ENCODE assay signal across 9 mouse cellular contexts in the genomic region with DNA sequence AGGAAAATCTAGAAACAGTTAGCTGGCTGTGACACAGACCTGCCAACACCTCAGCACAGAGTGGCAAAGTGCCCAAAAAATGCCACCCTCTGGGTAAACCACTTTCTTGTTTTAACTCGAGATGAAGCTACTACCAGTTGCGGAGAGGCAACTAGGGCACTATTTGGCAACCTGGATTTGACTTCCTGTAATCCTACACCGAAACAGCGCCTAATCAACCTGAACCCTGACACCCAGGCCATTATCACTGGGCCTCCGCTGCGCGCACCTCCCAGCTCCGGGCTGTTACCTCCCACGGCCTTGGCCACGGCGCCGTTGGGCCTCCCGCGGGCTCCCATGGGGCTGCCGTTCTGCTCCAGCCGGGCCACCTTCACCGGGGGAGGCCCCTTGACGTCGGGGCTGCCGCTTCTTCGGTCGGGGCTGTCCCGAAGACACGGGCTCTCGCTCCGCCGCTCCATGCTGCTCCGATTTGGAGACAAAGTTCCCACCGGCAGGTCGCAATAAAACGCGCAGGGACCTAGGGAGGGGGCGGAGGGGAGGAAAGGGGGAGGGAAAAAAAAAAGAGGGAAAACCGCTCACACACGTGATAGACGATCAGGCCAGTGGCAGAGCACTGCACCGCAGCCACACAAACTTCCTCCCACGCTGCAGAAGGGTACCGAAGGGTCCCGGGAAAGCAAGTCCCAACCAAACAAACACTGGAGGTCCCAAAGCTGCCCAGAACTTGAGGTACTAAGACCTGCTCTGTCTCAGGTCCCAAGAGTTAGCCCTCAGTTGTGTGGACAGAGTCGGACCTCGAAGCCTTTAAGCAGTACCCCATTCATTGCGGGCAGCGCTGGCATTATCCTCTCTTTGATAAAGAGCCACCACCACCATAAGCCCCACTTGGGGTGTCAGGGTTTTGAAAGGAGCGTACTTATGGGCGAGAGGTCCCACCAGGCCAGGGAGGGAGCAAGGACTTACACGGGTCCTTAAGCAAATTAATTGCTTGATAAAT. TPM values are rescaled to one million over a fixed set of nuclear protein-coding genes. Genes with fewer than 3 reads are reported as not detected.
DNase-seq lines count a peak whose midpoint lies in the region; ATAC-seq and TF ChIP-seq lines count a peak whose summit lies in the region.
"Had no signal": no experiment of that assay in that cellular context is flagged by ENCODE, and none has a peak within 500 bp of the region (broad histone marks: within the 10 kb centered on the region; RNA-seq: fewer than 3 reads in every experiment).

No protein-coding gene starts in this region.

- H3K4me2 ChIP-seq in heart, postnatal 0 days (ENCODE audit: low read depth, low read length): peak overlapping the region; percentile 51
- peak overlapping the region; percentile 51 for H3K4me2 ChIP-seq in neural tube, embryonic 15.5 days

- no peaks in the 10 kb centered on the region for H3K36me3 ChIP-seq in heart, adult 2 months (ENCODE audit: control insufficient read depth, insufficient read depth, low read length)
- no peaks in the 10 kb centered on the region for H3K36me3 ChIP-seq in heart, postnatal 0 days (replicated peaks; ENCODE audit: control insufficient read depth, insufficient read depth, low read length)
- no peaks in the 10 kb centered on the region for H3K36me3 ChIP-seq in neural tube, embryonic 15.5 days
- H3K36me3 ChIP-seq: G1E had no signal

- intact Hi-C loops in heart, adult 2 months (cut with DNase I): loop anchor here (10.0 kb wide), 1 partner anchor 1565 kb away; the partner anchor contains the start of gene Plcl1

- DNase-seq in heart, adult 2 months: peak; percentile 26 to 43
- DNase-seq in heart, adult 9 months (ENCODE audit: low spot score in 2 of 2): no peak
- peak; percentile 54 for DNase-seq in brain, adult 2 months (ENCODE audit: low read depth, low spot score)
- DNase-seq in heart, postnatal 0 days (ENCODE audit: low spot score): no peak
- peak; percentile 44 for DNase-seq in large intestine, adult 2 months (ENCODE audit: low read depth, low spot score)
- DNase-seq in gastrocnemius, adult 18-20 months (ENCODE audit: low spot score): no peak
- no peak for DNase-seq in cerebellum, postnatal 36 days

- H3K4me1 ChIP-seq in heart, adult 2 months (ENCODE audit: control insufficient read depth, insufficient read depth, low read length): no peaks in the 10 kb centered on the region
- H3K4me1 ChIP-seq in heart, postnatal 0 days (ENCODE audit: control insufficient read depth, insufficient read depth): no peaks in the 10 kb centered on the region; the same call in 1 of the 2 replicates
- H3K4me1 ChIP-seq in neural tube, embryonic 15.5 days: peaks cover 41% of the 10 kb centered on the region

- H3K4me3 ChIP-seq in heart, adult 2 months: peak overlapping the region; percentile 28
- peak overlapping the region; percentile 29 for H3K4me3 ChIP-seq in heart, postnatal 0 days (ENCODE audit: low read depth, low read length)
- peak overlapping the region; percentile 29 for H3K4me3 ChIP-seq in neural tube, embryonic 15.5 days (replicated peaks)

- WGBS in heart, adult 2 months: 7% methylated on average over 47 of the region's 47 CpGs
- WGBS in heart, postnatal 0 days: 2% methylated on average over 47 of the region's 47 CpGs
- WGBS in large intestine, adult 2 months: 3% methylated on average over 47 of the region's 47 CpGs
- 4% methylated on average over 47 of the region's 47 CpGs for WGBS in neural tube, embryonic 15.5 days

- 0 out of 2 replicates have a peak overlapping the region, but pooled peaks have one; percentile 4 for H3K9ac ChIP-seq in heart, adult 2 months (ENCODE audit: low read depth, low read length)
- H3K9ac ChIP-seq in heart, postnatal 0 days (replicated peaks; ENCODE audit: low read depth, low read length): no peak overlapping the region
- no peak overlapping the region for H3K9ac ChIP-seq in neural tube, embryonic 15.5 days (replicated peaks)

- no peak overlapping the region for H3K27ac ChIP-seq in heart, adult 2 months
- H3K27ac ChIP-seq in heart, postnatal 0 days (ENCODE audit: low read depth): no peak overlapping the region
- no peak overlapping the region for H3K27ac ChIP-seq in neural tube, embryonic 15.5 days (replicated peaks)

- H3K9me3 ChIP-seq in heart, postnatal 0 days (replicated peaks; ENCODE audit: control insufficient read depth, low read length): no peaks in the 10 kb centered on the region
- no peaks in the 10 kb centered on the region for H3K9me3 ChIP-seq in neural tube, embryonic 15.5 days (replicated peaks)

- H3K79me2 ChIP-seq in heart, adult 2 months (replicated peaks; ENCODE audit: control insufficient read depth, insufficient read depth, low read length): no peaks in the 10 kb centered on the region

- no peak for TF ChIP-seq CTCF in heart, adult 2 months (IDR thresholded peaks at IDR 0.05)
- TF ChIP-seq CTCF in heart, postnatal 0 days (IDR thresholded peaks at IDR 0.05; ENCODE audit: low read depth): no peak

- H3K27me3 ChIP-seq in heart, adult 2 months (ENCODE audit: control insufficient read depth, insufficient read depth, low read length): peaks cover 15% of the 10 kb centered on the region
- H3K27me3 ChIP-seq in heart, postnatal 0 days (ENCODE audit: control insufficient read depth, insufficient read depth, low read length): peaks cover 69% of the 10 kb centered on the region
- H3K27me3 ChIP-seq in neural tube, embryonic 15.5 days (replicated peaks): peaks cover 46% of the 10 kb centered on the region

- TF ChIP-seq POLR2A in heart, adult 2 months (IDR thresholded peaks at IDR 0.05; ENCODE audit: insufficient read depth, low read depth, low read length): no peak

- ATAC-seq in heart, postnatal 0 days (ENCODE audit: insufficient read depth, low read depth): no peak
- no peak for ATAC-seq in neural tube, embryonic 15.5 days (ENCODE audit: low FRiP score)

- TF ChIP-seq EP300 in heart, adult 2 months (IDR thresholded peaks at IDR 0.05; ENCODE audit: insufficient read depth, low read depth, low read length): no peak
- TF ChIP-seq EP300 in heart, postnatal 0 days (IDR thresholded peaks at IDR 0.05; ENCODE audit: low read depth): no peak

RNA-seq across cellular contexts. Expression of gene Satb2, which starts 8.8 kb away (rescaled TPM):
- under 1 TPM; 0.25 to 0.39 TPM for total RNA-seq in heart, adult 2 months (2021)
- polyA plus RNA-seq in heart, adult 2 months (2012; rRNA removed): 0.14 and 0.18 TPM in 2 replicates
- not detected in 2 replicates for total RNA-seq in heart, postnatal 0 days (2014; rRNA removed; ENCODE audit: low replicate concordance)
- 0.05 and 0.12 TPM in 2 replicates for polyA plus RNA-seq in heart, postnatal 0 days (2015; fragmentation: Nextera tagmentation; extraction: Ambion mirVana)
- 5.1 and 6.1 TPM in 2 replicates for polyA plus RNA-seq in large intestine, adult 2 months (2012; rRNA removed)
- polyA plus RNA-seq in neural tube, embryonic 15.5 days (2015; fragmentation: Nextera tagmentation; extraction: Ambion mirVana): 1.2 and 1.7 TPM in 2 replicates
- under 1 TPM; 0.27 to 0.31 TPM for total RNA-seq in gastrocnemius, adult 18-20 months (2021)
- polyA plus RNA-seq: G1E had no signal

Comparison
In these comparisons a context has a peak if more than half of its experiments do, and no peak if none do; other contexts are left out.
1. DNase-seq: peak in heart, adult 2 months (2 of 2), brain, adult 2 months (single experiment) and large intestine, adult 2 months (single experiment); none in heart, adult 9 months (0 of 2), heart, postnatal 0 days (single experiment), gastrocnemius, adult 18-20 months (single experiment) and cerebellum, postnatal 36 days (0 of 2).
2. Peak in every context shown above with its lines, with median percentiles within 50 percentile points of each other: H3K4me3 ChIP-seq.